Mouse (Mus musculus): Measurements from ENCODE around the gene Gm266. TPM values are rescaled to one million over a fixed set of nuclear protein-coding genes. Genes with fewer than 3 reads are reported as not detected.

Gm266 gene
- total and polyA plus RNA-seq, 3 experiments: not detected

DNA sequence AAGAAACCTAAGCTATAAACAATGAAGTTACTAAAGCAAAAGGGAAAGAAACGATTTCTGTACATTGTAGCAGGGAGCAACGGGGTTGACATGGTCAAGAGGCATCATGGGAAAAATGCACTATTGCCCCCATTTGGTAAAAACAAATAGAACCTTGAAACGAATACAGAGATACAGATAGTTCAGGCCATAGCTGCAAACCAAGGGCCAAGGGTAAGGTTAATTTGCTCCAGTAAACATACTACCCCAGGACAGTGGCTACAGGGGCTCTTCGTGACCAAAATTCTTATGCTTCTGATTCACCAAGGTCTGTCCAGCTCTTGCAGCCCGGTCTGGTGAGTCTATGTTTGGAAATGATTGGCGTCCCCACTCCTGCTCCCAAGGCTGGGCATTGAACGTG is 22.1 kb downstream of the Gm266 start:
- TF ChIP-seq JUN (IDR thresholded peaks at IDR 0.05; ENCODE audit: insufficient read depth, low read depth, low read length) (no peak), MAZ (IDR thresholded peaks at IDR 0.05; ENCODE audit: low read depth, low read length) (no peak), ZC3H11A (IDR thresholded peaks at IDR 0.05; ENCODE audit: low read depth, low read length) (no peak), CHD1 (IDR thresholded peaks at IDR 0.05; ENCODE audit: low read depth, low read length) (no peak), GABPA (IDR thresholded peaks at IDR 0.05; ENCODE audit: insufficient replicate concordance, low read depth, low read length) (no peak), MAFK (IDR thresholded peaks at IDR 0.05; ENCODE audit: insufficient replicate concordance, low read length) (no peak), UBTF (IDR thresholded peaks at IDR 0.05; ENCODE audit: low read depth, low read length) (no peak), EP300 (IDR thresholded peaks at IDR 0.05; ENCODE audit: low read length) (no peak), POLR2AphosphoS2 (IDR thresholded peaks at IDR 0.05; ENCODE audit: low read depth, low read length) (no peak), ETS1 (conservative IDR thresholded peaks at IDR 0.05; ENCODE audit: low read depth, low read length) (no peak), JUND (conservative IDR thresholded peaks at IDR 0.05; ENCODE audit: low read depth, low read length) (no peak), MEF2A (IDR thresholded peaks at IDR 0.05; ENCODE audit: borderline replicate concordance, low read depth, low read length) (no peak), TBP (conservative IDR thresholded peaks at IDR 0.05; ENCODE audit: low read depth, low read length) (no peak), KAT2A (IDR thresholded peaks at IDR 0.05; ENCODE audit: insufficient replicate concordance, low read length) (no peak), HCFC1 (IDR thresholded peaks at IDR 0.05; ENCODE audit: low read depth, low read length) (no peak)
- no peak overlapping the region for H3K9ac ChIP-seq (ENCODE audit: insufficient read depth, low read depth)
- dilution Hi-C loops (cut with MboI; ENCODE audit: extremely low pct_ligation_motif_present, extremely low pct_unique_long_range_greater_than_20kb, low sequenced_read_pairs): no loop called here
- no peak overlapping the region for H3K4me2 ChIP-seq (ENCODE audit: insufficient read depth, low read depth, poor library complexity, severe bottlenecking)
- peaks cover 36% of the 10 kb centered on the region for H3K27me3 ChIP-seq (replicated peaks)
- H3K4me1 ChIP-seq (ENCODE audit: control insufficient read depth in 1 of 2, insufficient read depth in 2 of 2): peaks cover 3 to 4% of the 10 kb centered on the region in 2 experiments; a peak in 3 of 4 replicates
- no peaks in the 10 kb centered on the region for H3K9me3 ChIP-seq (replicated peaks; ENCODE audit: low read length)
- no peaks in the 10 kb centered on the region for H3K79me2 ChIP-seq (replicated peaks; ENCODE audit: control insufficient read depth, extremely low read depth, insufficient read depth, poor library complexity, severe bottlenecking)
- H3K4me3 ChIP-seq (replicated peaks in 1 of 3; ENCODE audit: low read depth in 2 of 3, low read length in 2 of 3, poor library complexity in 1 of 3): no peak overlapping the region
- no peak overlapping the region for H3K27ac ChIP-seq (ENCODE audit: insufficient read depth, low read depth)
- DNase-seq (ENCODE audit: extremely low read depth): no peak
- H3K36me3 ChIP-seq (replicated peaks in 1 of 2; ENCODE audit: control insufficient read depth in 1 of 2, insufficient read depth in 1 of 2, low read length in 1 of 2): no peaks in the 10 kb centered on the region
- in situ Hi-C loops (cut with MboI; ENCODE audit: low pct_ligation_motif_present, low pct_unique_long_range_greater_than_20kb, low sequenced_read_pairs): loop anchor here (5.0 kb wide), 1 partner anchor 36 kb away; no protein-coding TSS in a partner anchor

DNA sequence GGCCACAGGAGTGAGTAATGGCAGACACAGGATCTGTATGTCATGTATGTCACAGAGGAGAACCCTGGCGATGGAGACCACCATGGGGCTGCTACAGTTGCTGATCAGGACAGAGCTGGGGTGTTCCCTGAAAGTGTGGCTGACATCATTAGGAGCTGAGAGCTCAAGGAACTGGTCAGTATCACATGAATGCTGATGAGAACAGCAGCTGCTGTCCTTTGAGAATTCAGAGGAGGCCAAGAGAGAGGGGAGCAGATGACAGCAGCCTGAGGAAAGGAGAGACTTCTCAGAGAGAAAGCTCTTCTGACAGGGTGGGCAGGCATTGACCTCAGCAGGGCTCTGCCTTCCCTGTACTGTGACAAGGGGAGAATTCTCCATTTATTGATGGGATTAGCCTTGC is 27.9 kb downstream of the Gm266 start:
- no peak overlapping the region for H3K9ac ChIP-seq (ENCODE audit: insufficient read depth, low read depth)
- dilution Hi-C loops (cut with MboI; ENCODE audit: extremely low pct_ligation_motif_present, extremely low pct_unique_long_range_greater_than_20kb, low sequenced_read_pairs): no loop called here
- no peak overlapping the region for H3K27ac ChIP-seq (ENCODE audit: insufficient read depth, low read depth)
- in situ Hi-C loops (cut with MboI; ENCODE audit: low pct_ligation_motif_present, low pct_unique_long_range_greater_than_20kb, low sequenced_read_pairs): no loop called here
- DNase-seq (ENCODE audit: extremely low read depth): no peak
- no peak overlapping the region for H3K4me3 ChIP-seq (replicated peaks in 1 of 3; ENCODE audit: low read depth in 2 of 3, low read length in 2 of 3, poor library complexity in 1 of 3)
- H3K27me3 ChIP-seq (replicated peaks): peaks cover 53% of the 10 kb centered on the region
- H3K79me2 ChIP-seq (replicated peaks; ENCODE audit: control insufficient read depth, extremely low read depth, insufficient read depth, poor library complexity, severe bottlenecking): no peaks in the 10 kb centered on the region
- H3K4me1 ChIP-seq (ENCODE audit: control insufficient read depth in 1 of 2, insufficient read depth in 2 of 2): peaks cover 4 to 26% of the 10 kb centered on the region in 2 experiments; a peak in 3 of 4 replicates
- H3K36me3 ChIP-seq (replicated peaks in 1 of 2; ENCODE audit: control insufficient read depth in 1 of 2, insufficient read depth in 1 of 2, low read length in 1 of 2): no peaks in the 10 kb centered on the region
- no peaks in the 10 kb centered on the region for H3K9me3 ChIP-seq (replicated peaks; ENCODE audit: low read length)
- TF ChIP-seq TCF12 (IDR thresholded peaks at IDR 0.05; ENCODE audit: low read depth, low read length): no peak
- TF ChIP-seq ZC3H11A (IDR thresholded peaks at IDR 0.05; ENCODE audit: low read depth, low read length): no peak
- no peak for TF ChIP-seq MYC (IDR thresholded peaks at IDR 0.05; ENCODE audit: low read depth, low read length)
- no peak for TF ChIP-seq UBTF (IDR thresholded peaks at IDR 0.05; ENCODE audit: low read depth, low read length)
- TF ChIP-seq RAD21 (IDR thresholded peaks at IDR 0.05; ENCODE audit: low read depth, low read length): no peak
- TF ChIP-seq ETS1 (conservative IDR thresholded peaks at IDR 0.05; ENCODE audit: low read depth, low read length): no peak
- TF ChIP-seq HCFC1 (IDR thresholded peaks at IDR 0.05; ENCODE audit: low read depth, low read length): no peak
- TF ChIP-seq IRF4 (IDR thresholded peaks at IDR 0.05; ENCODE audit: low read depth, low read length): no peak
- no peak for TF ChIP-seq USF1 (IDR thresholded peaks at IDR 0.05; ENCODE audit: low read depth, low read length)
- H3K4me2 ChIP-seq (ENCODE audit: insufficient read depth, low read depth, poor library complexity, severe bottlenecking): no peak overlapping the region
